Mouse (Mus musculus): Measurements from ENCODE around the gene Gne.
"Not testable (repeated sequence)": the region's sequence is repeated elsewhere in the genome, so short reads cannot be mapped to it uniquely, and the experiment has no call there.

Gne gene

GRCm38 (mm10) chr4:44072873-44073441 lies 11.0 kb downstream of the Gne start:
- no peak for DNase-seq (ENCODE audit: low spot score in 2 of 2)

- peak; percentile 86 to 90 for DNase-seq (ENCODE audit: low spot score in 2 of 2)
These were observed 11.7 kb downstream of the Gne start for GRCm38 (mm10) chr4:44072146-44072872.

GRCm38 (mm10) chr4:44071741-44072145 lies 12.2 kb downstream of the Gne start:
- no peak for DNase-seq (ENCODE audit: low spot score in 2 of 2)

- no peak for DNase-seq (ENCODE audit: low spot score in 2 of 2)
These were observed 13.3 kb downstream of the Gne start for GRCm38 (mm10) chr4:44070641-44071040.

- DNase-seq (ENCODE audit: low spot score in 2 of 2), result no peak
These were observed 14.6 kb downstream of the Gne start for GRCm38 (mm10) chr4:44069411-44069810.

GRCm38 (mm10) chr4:44068736-44069135 lies 15.2 kb downstream of the Gne start:
- DNase-seq (ENCODE audit: low spot score in 2 of 2), result no peak

GRCm38 (mm10) chr4:44066891-44067290 lies 17.1 kb downstream of the Gne start:
- no peak for DNase-seq (ENCODE audit: low spot score in 2 of 2)

- DNase-seq (ENCODE audit: low spot score in 2 of 2), result peak; percentile 77 to 90
These were observed 18.5 kb downstream of the Gne start for GRCm38 (mm10) chr4:44065355-44066025.

GRCm38 (mm10) chr4:44062816-44063215 lies 21.2 kb downstream of the Gne start:
- no peak for DNase-seq (ENCODE audit: low spot score in 2 of 2)

- no peak for DNase-seq (ENCODE audit: low spot score in 2 of 2)
These were observed 21.9 kb downstream of the Gne start for GRCm38 (mm10) chr4:44062062-44062461.

- DNase-seq (ENCODE audit: low spot score in 2 of 2), result no peak
These were observed 24.3 kb downstream of the Gne start for GRCm38 (mm10) chr4:44059674-44060073.

- no peak for DNase-seq (ENCODE audit: low spot score in 2 of 2)
These were observed 34.2 kb downstream of the Gne start for GRCm38 (mm10) chr4:44049812-44050211.

- no peak for DNase-seq (ENCODE audit: low spot score in 2 of 2)
These were observed 37.9 kb downstream of the Gne start for GRCm38 (mm10) chr4:44046066-44046465.

GRCm38 (mm10) chr4:44044685-44045356 lies 39.2 kb downstream of the Gne start:
- DNase-seq (ENCODE audit: low spot score in 2 of 2), result no peak

- not testable (repeated sequence) for DNase-seq (ENCODE audit: low spot score in 2 of 2)
These were observed 40.8 kb downstream of the Gne start for GRCm38 (mm10) chr4:44043182-44043581.

- DNase-seq (ENCODE audit: low spot score in 2 of 2), result no peak
These were observed 41.5 kb downstream of the Gne start for GRCm38 (mm10) chr4:44042429-44042828.

- DNase-seq (ENCODE audit: low spot score in 2 of 2), result no peak
These were observed 43.2 kb downstream of the Gne start for GRCm38 (mm10) chr4:44040802-44041201.

- DNase-seq (ENCODE audit: low spot score in 2 of 2), result no peak
These were observed 47.5 kb downstream of the Gne start for GRCm38 (mm10) chr4:44036455-44036854.

- DNase-seq (ENCODE audit: low spot score in 2 of 2), result no peak
These were observed 52.5 kb downstream of the Gne start for GRCm38 (mm10) chr4:44031521-44031920.

- no peak for DNase-seq (ENCODE audit: low spot score in 2 of 2)
These were observed 54.3 kb downstream of the Gne start for GRCm38 (mm10) chr4:44029661-44030066.

- DNase-seq (ENCODE audit: low spot score in 2 of 2), result peak in 1 of 2 experiments; percentile 44
These were observed 55.5 kb downstream of the Gne start for GRCm38 (mm10) chr4:44028303-44029135.

Data from urinary bladder, adult 18-20 months (tissue).